Mouse (Mus musculus) adrenal gland (tissue): Measurements from ENCODE around the gene Ptprd.
"Not testable (repeated sequence)": the region's sequence is repeated elsewhere in the genome, so short reads cannot be mapped to it uniquely, and the experiment has no call there.

Source experiments
- intact Hi-C: fragments of 180-260 bp; cut with DNase I; formaldehyde crosslinking; loops from one replicate; pipeline ENCODE4 v1.15.1; 2025

Ptprd gene

GRCm38 (mm10) chr4:76073286-76073685, 2138.5 kb downstream of the Ptprd start:
- intact Hi-C loops: no loop called here

- intact Hi-C loops: no loop called here
Measured at GRCm38 (mm10) chr4:76071720-76072119, 2140.0 kb downstream of the Ptprd start.

GRCm38 (mm10) chr4:76056836-76057235, 2154.9 kb downstream of the Ptprd start:
- intact Hi-C loops: no loop called here

- intact Hi-C loops: no loop called here
Measured at GRCm38 (mm10) chr4:76045650-76046049, 2166.1 kb downstream of the Ptprd start.

GRCm38 (mm10) chr4:76044802-76045201, 2167.0 kb downstream of the Ptprd start:
- intact Hi-C loops: no loop called here

GRCm38 (mm10) chr4:76037178-76037577, 2174.6 kb downstream of the Ptprd start:
- intact Hi-C loops: not testable (repeated sequence)

GRCm38 (mm10) chr4:76025571-76026325, 2186.0 kb downstream of the Ptprd start:
- intact Hi-C loops: no loop called here

- intact Hi-C loops: no loop called here
Measured at GRCm38 (mm10) chr4:76024502-76024821, 2187.3 kb downstream of the Ptprd start.

- intact Hi-C loops: no loop called here
Measured at GRCm38 (mm10) chr4:76023756-76024501, 2187.8 kb downstream of the Ptprd start.

GRCm38 (mm10) chr4:76021670-76022069, 2190.1 kb downstream of the Ptprd start:
- intact Hi-C loops: no loop called here

- intact Hi-C loops: no loop called here
Measured at GRCm38 (mm10) chr4:76015026-76015425, 2196.7 kb downstream of the Ptprd start.

GRCm38 (mm10) chr4:76014151-76014840, 2197.5 kb downstream of the Ptprd start:
- intact Hi-C loops: no loop called here

- intact Hi-C loops: no loop called here
Measured at GRCm38 (mm10) chr4:76008580-76008979, 2203.2 kb downstream of the Ptprd start.

GRCm38 (mm10) chr4:76007219-76007618, 2204.5 kb downstream of the Ptprd start:
- intact Hi-C loops: no loop called here

- intact Hi-C loops: no loop called here
Measured at GRCm38 (mm10) chr4:76006717-76007116, 2205.0 kb downstream of the Ptprd start.

GRCm38 (mm10) chr4:76004161-76004560, 2207.6 kb downstream of the Ptprd start:
- intact Hi-C loops: no loop called here

GRCm38 (mm10) chr4:76000258-76000657, 2211.5 kb downstream of the Ptprd start:
- intact Hi-C loops: no loop called here

- intact Hi-C loops: no loop called here
Measured at GRCm38 (mm10) chr4:75995841-75996240, 2215.9 kb downstream of the Ptprd start.

- intact Hi-C loops: no loop called here
Measured at GRCm38 (mm10) chr4:75994576-75994975, 2217.2 kb downstream of the Ptprd start.

GRCm38 (mm10) chr4:75993092-75993491, 2218.7 kb downstream of the Ptprd start:
- intact Hi-C loops: no loop called here

GRCm38 (mm10) chr4:75991621-75992245, 2220.0 kb downstream of the Ptprd start:
- intact Hi-C loops: no loop called here

GRCm38 (mm10) chr4:75974728-75975127, 2237.0 kb downstream of the Ptprd start:
- intact Hi-C loops: no loop called here
